Mouse (Mus musculus): ENCODE data around the gene Ucp3. TPM values are rescaled to one million over a fixed set of nuclear protein-coding genes. Genes with fewer than 3 reads are reported as not detected.

Gene Ucp3
- polyA plus RNA-seq, 1 experiment from 2014 or later = not detected

- peaks cover 96% of the 10 kb centered on the region for H3K36me3 ChIP-seq
- H3K27me3 ChIP-seq (ENCODE audit: low read depth, poor library complexity, severe bottlenecking) = no peaks in the 10 kb centered on the region
- H3K4me1 ChIP-seq = peaks cover 4% of the 10 kb centered on the region; the same call in 1 of the 2 replicates
- no peak overlapping the region for H3K27ac ChIP-seq
- H3K9me3 ChIP-seq (replicated peaks) = no peaks in the 10 kb centered on the region
- WGBS = 83% methylated on average over 10 of the region's 10 CpGs
- no peak for DNase-seq (ENCODE audit: low spot score)
- H3K4me3 ChIP-seq = no peak overlapping the region
Observed at GRCm38 (mm10) chr7:100463757-100464156, 9.0 kb upstream of the Ucp3 start.

DNA sequence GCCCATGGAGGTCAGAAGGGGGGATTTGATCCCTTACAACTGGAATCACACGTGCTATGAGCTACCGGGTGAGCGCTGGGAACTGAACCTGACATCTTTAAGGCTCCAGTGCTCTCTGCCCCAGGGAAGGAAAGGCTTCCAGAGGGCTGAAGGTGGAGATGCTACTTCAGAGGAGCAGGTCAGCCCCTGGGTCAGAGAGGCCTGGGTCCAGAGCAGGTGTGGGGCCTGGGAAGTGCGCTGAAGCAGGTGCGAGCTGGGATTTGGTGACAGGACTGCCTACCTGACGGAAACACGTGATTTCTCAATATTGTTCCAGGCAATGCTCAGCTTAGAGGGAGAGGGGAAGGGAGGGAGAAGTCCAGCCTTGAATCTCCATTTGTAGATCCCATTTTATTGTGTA is 8.5 kb upstream of the Ucp3 start:
- H3K36me3 ChIP-seq = peaks cover 96% of the 10 kb centered on the region
- 88% methylated on average over 7 of the region's 7 CpGs for WGBS

DNA sequence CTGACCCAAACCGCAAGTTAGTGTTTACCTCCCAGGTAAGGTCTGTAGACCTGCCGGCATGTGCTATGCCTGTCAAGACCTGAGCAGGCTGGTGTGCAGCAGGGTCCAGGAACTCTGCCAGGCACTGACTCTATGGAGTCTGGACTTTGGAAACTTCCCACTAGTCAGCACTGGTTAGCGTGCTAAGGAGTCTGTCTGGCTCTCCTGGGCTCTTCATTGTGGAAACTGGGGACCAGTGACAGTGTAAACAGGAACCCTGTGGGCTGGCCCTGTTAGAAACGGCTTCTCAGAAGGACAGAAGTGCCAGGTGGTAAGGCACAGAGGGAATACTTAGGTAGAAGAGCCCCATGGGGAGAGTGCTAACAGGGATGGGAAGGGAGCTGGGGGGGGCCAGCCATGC is 7.5 kb upstream of the Ucp3 start:
- Histone ChIP-seq H3K36me3 (peaks cover 95% of the 10 kb centered on the region), H3K27me3 (ENCODE audit: low read depth, poor library complexity, severe bottlenecking) (no peaks in the 10 kb centered on the region), H3K27ac (peak overlapping the region; percentile 7; the same call in 1 of the 2 replicates), H3K4me1 (peaks cover 4% of the 10 kb centered on the region; the same call in 1 of the 2 replicates), H3K9me3 (replicated peaks) (no peaks in the 10 kb centered on the region), H3K4me3 (no peak overlapping the region)
- WGBS = 83% methylated on average over 4 of the region's 4 CpGs
- DNase-seq (ENCODE audit: low spot score) = no peak

More for the DNA sequence above, 8.5 kb upstream of the Ucp3 start:
- no peak overlapping the region for H3K4me3 ChIP-seq
- DNase-seq (ENCODE audit: low spot score) = no peak
- no peak overlapping the region for H3K27ac ChIP-seq
- H3K27me3 ChIP-seq (ENCODE audit: low read depth, poor library complexity, severe bottlenecking) = no peaks in the 10 kb centered on the region
- H3K9me3 ChIP-seq (replicated peaks) = no peaks in the 10 kb centered on the region
- peaks cover 4% of the 10 kb centered on the region; the same call in 1 of the 2 replicates for H3K4me1 ChIP-seq

GRCm38 (mm10) chr7:100465656-100466309 is 7.0 kb upstream of the Ucp3 start:
- Histone ChIP-seq H3K9me3 (replicated peaks) (no peaks in the 10 kb centered on the region), H3K27me3 (ENCODE audit: low read depth, poor library complexity, severe bottlenecking) (no peaks in the 10 kb centered on the region), H3K4me3 (no peak overlapping the region), H3K4me1 (peaks cover 4% of the 10 kb centered on the region; the same call in 1 of the 2 replicates), H3K27ac (peak overlapping the region; percentile 7; the same call in 1 of the 2 replicates), H3K36me3 (peaks cover 95% of the 10 kb centered on the region)
- 72% methylated on average over 5 of the region's 5 CpGs for WGBS
- DNase-seq (ENCODE audit: low spot score) = no peak

GRCm38 (mm10) chr7:100466781-100467510 is 5.8 kb upstream of the Ucp3 start:
- 89% methylated on average over 11 of the region's 11 CpGs for WGBS
- H3K27ac ChIP-seq = no peak overlapping the region
- H3K36me3 ChIP-seq = peaks cover 87% of the 10 kb centered on the region

GRCm38 (mm10) chr7:100468761-100469160 is 4.0 kb upstream of the Ucp3 start:
- WGBS = 91% methylated on average over 6 of the region's 6 CpGs
- no peak for DNase-seq (ENCODE audit: low spot score)
- H3K4me1 ChIP-seq = peaks cover 4% of the 10 kb centered on the region; the same call in 1 of the 2 replicates
- H3K9me3 ChIP-seq (replicated peaks) = no peaks in the 10 kb centered on the region
- no peaks in the 10 kb centered on the region for H3K27me3 ChIP-seq (ENCODE audit: low read depth, poor library complexity, severe bottlenecking)
- no peak overlapping the region for H3K27ac ChIP-seq
- H3K36me3 ChIP-seq = peaks cover 71% of the 10 kb centered on the region
- no peak overlapping the region for H3K4me3 ChIP-seq

More at GRCm38 (mm10) chr7:100466781-100467510, 5.8 kb upstream of the Ucp3 start:
- Histone ChIP-seq H3K9me3 (replicated peaks) (no peaks in the 10 kb centered on the region), H3K27me3 (ENCODE audit: low read depth, poor library complexity, severe bottlenecking) (no peaks in the 10 kb centered on the region), H3K4me3 (no peak overlapping the region), H3K4me1 (peaks cover 4% of the 10 kb centered on the region; the same call in 1 of the 2 replicates)
- no peak for DNase-seq (ENCODE audit: low spot score)

- no peak overlapping the region for H3K27ac ChIP-seq
- H3K27me3 ChIP-seq (ENCODE audit: low read depth, poor library complexity, severe bottlenecking) = no peaks in the 10 kb centered on the region
- peaks cover 64% of the 10 kb centered on the region for H3K36me3 ChIP-seq
- no peak overlapping the region for H3K4me3 ChIP-seq
- no peak for DNase-seq (ENCODE audit: low spot score)
- 92% methylated on average over 1 of the region's 1 CpGs for WGBS
- no peaks in the 10 kb centered on the region for H3K9me3 ChIP-seq (replicated peaks)
- H3K4me1 ChIP-seq = peaks cover 4% of the 10 kb centered on the region; the same call in 1 of the 2 replicates
Observed at GRCm38 (mm10) chr7:100469502-100469901, 3.3 kb upstream of the Ucp3 start.

DNA sequence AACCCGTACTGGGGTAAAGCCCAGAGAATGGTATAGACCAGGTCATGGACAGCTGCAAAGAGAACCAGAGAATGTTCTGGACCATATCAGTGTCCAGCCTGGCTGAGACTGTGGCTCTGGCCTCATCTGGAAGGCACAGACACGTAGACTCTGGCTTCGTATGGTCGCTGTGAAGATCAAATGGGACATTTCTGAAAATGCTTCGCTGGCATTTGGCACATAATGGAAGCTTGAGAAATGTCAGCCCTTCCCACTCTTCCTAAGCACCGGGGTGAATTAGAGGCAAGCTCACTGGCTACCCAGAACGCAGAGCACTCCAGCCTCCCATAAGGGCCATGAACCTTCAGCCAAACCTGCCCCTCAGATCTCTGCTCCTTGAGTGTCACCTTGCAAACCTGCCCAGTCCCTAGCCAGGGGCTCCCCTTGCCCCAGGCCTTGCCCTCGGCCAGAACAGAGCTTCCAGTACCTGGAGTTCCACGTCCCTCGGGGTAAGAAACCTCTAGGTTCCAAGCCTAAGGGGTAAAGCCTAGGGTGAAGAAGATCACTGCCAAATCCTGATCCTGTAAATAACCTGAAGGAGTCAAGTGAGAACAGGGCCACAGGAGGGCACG is 1.9 kb upstream of the Ucp3 start:
- no peak for DNase-seq (ENCODE audit: low spot score)
- H3K9me3 ChIP-seq (replicated peaks) = no peaks in the 10 kb centered on the region
- no peak overlapping the region for H3K4me3 ChIP-seq
- WGBS = 94% methylated on average over 11 of the region's 11 CpGs
- H3K27me3 ChIP-seq (ENCODE audit: low read depth, poor library complexity, severe bottlenecking) = no peaks in the 10 kb centered on the region
- H3K27ac ChIP-seq = no peak overlapping the region
- no peaks in the 10 kb centered on the region for H3K4me1 ChIP-seq
- H3K36me3 ChIP-seq = peaks cover 50% of the 10 kb centered on the region

DNA sequence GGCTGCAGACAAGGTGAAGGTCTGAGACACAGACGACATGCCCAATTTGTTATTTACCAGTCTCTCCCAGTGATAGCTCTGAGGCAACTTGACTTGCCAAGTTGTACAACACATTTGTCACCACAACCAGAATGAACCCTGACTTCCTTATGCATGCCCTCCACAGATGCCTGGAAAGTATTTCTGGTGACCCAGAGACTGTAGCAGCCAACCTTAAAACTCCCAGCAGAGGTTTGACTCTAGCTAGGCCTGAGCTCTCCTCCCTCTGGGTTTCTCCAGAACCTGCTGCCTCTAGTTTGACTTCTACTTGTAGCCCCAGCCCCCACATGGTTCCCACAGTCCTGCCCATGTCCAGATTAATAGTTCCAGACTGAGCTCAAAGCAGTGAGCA is 1.4 kb upstream of the Ucp3 start:
- WGBS = 88% methylated on average over 1 of the region's 1 CpGs
- Histone ChIP-seq H3K36me3 (peaks cover 46% of the 10 kb centered on the region), H3K27me3 (ENCODE audit: low read depth, poor library complexity, severe bottlenecking) (no peaks in the 10 kb centered on the region), H3K27ac (no peak overlapping the region), H3K9me3 (replicated peaks) (no peaks in the 10 kb centered on the region), H3K4me1 (no peaks in the 10 kb centered on the region), H3K4me3 (no peak overlapping the region)
- no peak for DNase-seq (ENCODE audit: low spot score)

DNA sequence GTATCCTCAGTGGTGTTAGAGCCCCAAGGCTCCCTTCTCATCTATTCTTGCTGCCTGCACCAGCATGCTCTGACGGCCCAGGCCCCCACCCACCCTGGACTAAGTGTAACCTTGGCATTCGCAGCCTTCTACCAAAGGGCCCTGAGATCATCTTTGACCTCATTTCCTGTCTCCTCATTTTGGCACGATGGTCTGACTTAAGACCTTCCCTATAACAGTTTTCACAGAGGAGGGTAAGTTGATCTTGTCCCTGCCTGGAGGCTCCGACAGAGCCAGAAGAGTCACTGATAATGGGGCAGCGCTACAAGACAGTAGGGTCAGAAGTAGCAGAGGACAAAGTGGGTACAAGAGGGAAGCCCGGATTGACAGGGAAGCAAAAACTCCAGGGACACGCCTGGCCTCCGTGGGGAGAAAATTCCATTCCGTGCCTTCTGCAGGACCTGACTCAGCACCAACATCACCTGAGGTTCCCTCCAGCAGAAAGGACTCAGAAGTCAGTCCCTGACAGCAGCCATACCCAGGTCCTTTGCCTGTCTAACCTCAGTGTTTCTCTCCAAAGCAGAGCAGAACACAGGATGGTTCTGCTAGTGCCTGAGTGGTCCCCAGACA is 1.2 kb downstream of the Ucp3 start:
- DNase-seq (ENCODE audit: low spot score) = no peak
- Histone ChIP-seq H3K4me3 (no peak overlapping the region), H3K27ac (no peak overlapping the region), H3K27me3 (ENCODE audit: low read depth, poor library complexity, severe bottlenecking) (no peaks in the 10 kb centered on the region), H3K9me3 (replicated peaks) (no peaks in the 10 kb centered on the region), H3K36me3 (peaks cover 21% of the 10 kb centered on the region), H3K4me1 (no peaks in the 10 kb centered on the region)
- 83% methylated on average over 9 of the region's 9 CpGs for WGBS

- 58% methylated on average over 1 of the region's 1 CpGs for WGBS
- H3K4me3 ChIP-seq = no peak overlapping the region
- no peak overlapping the region for H3K27ac ChIP-seq
- H3K9me3 ChIP-seq (replicated peaks) = no peaks in the 10 kb centered on the region
- H3K36me3 ChIP-seq = peaks cover 13% of the 10 kb centered on the region
- no peaks in the 10 kb centered on the region for H3K27me3 ChIP-seq (ENCODE audit: low read depth, poor library complexity, severe bottlenecking)
- DNase-seq (ENCODE audit: low spot score) = no peak
- no peaks in the 10 kb centered on the region for H3K4me1 ChIP-seq
Observed at GRCm38 (mm10) chr7:100474680-100475079, 1.9 kb downstream of the Ucp3 start.

GRCm38 (mm10) chr7:100479100-100479822 is 6.5 kb downstream of the Ucp3 start:
- 0 out of 2 replicates have a peak, but pooled peaks cover 3% of the 10 kb centered on the region for H3K4me1 ChIP-seq
- DNase-seq (ENCODE audit: low spot score) = no peak
- no peak overlapping the region for H3K4me3 ChIP-seq
- WGBS = 80% methylated on average over 20 of the region's 20 CpGs
- H3K27ac ChIP-seq = no peak overlapping the region
- no peaks in the 10 kb centered on the region for H3K36me3 ChIP-seq
- no peaks in the 10 kb centered on the region for H3K27me3 ChIP-seq (ENCODE audit: low read depth, poor library complexity, severe bottlenecking)
- no peaks in the 10 kb centered on the region for H3K9me3 ChIP-seq (replicated peaks)
